Mouse (Mus musculus): ENCODE measurements around the gene Kif26a.

DNA sequence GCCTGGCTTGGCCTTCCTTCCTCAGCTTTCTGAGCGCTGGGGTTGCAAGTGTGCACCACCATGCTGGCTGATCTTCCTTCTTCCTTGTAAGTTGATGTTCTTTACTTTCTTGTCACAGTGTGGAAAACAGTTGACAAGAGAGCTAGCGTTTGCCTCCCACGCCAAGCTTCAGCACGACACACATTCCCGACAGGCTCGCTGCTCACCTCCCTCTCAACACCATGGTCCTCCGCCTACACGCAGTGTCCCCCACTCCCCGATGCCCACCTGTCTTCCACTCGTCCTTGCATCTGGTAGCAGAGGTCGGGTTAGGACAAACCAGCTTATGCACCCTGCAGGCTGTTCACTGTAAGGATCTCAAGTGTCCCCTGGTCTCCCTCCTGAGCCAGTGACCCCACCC is 41.1 kb upstream of the Kif26a start:
- no peak for TF ChIP-seq CTCF (IDR thresholded peaks at IDR 0.05; ENCODE audit: low read depth)
- TF ChIP-seq EP300 (IDR thresholded peaks at IDR 0.05; ENCODE audit: low read depth) = no peak

Data from liver, embryonic 14.5 days (tissue).